Mouse (Mus musculus): ENCODE measurements around the gene Als2cr12.
"Not testable (repeated sequence)": the region's sequence is repeated elsewhere in the genome, so short reads cannot be mapped to it uniquely, and the experiment has no call there.

Gene Als2cr12

GRCm38 (mm10) chr1:58615146-58615545, 80.6 kb downstream of the Als2cr12 start:
- CTCF ChIA-PET = no interaction called here

- CTCF ChIA-PET = no interaction called here
These were observed 81.4 kb downstream of the Als2cr12 start for GRCm38 (mm10) chr1:58614424-58614823.

- CTCF ChIA-PET = no interaction called here
These were observed 82.0 kb downstream of the Als2cr12 start for GRCm38 (mm10) chr1:58613786-58614185.

- CTCF ChIA-PET = no interaction called here
These were observed 85.2 kb downstream of the Als2cr12 start for GRCm38 (mm10) chr1:58610611-58611010.

GRCm38 (mm10) chr1:58610166-58610565, 85.6 kb downstream of the Als2cr12 start:
- CTCF ChIA-PET = no interaction called here

- CTCF ChIA-PET = not testable (repeated sequence)
These were observed 86.2 kb downstream of the Als2cr12 start for GRCm38 (mm10) chr1:58609591-58609990.

GRCm38 (mm10) chr1:58603738-58604137, 92.1 kb downstream of the Als2cr12 start:
- CTCF ChIA-PET = no interaction called here

- CTCF ChIA-PET = interaction anchor here (0.5 kb wide), 1 partner anchor 109 kb away, joined by 4 read pairs; no protein-coding TSS in a partner anchor
These were observed 93.1 kb downstream of the Als2cr12 start for GRCm38 (mm10) chr1:58602681-58603080.
